Mouse (Mus musculus) midbrain, embryonic 11.5 days (tissue): ENCODE results near the gene Mapk7. TPM values are rescaled to one million over a fixed set of nuclear protein-coding genes. Genes with fewer than 3 reads are reported as not detected.

Experiments used
- ATAC-seq: fragments of 200-750 bp; cut with Nextera tagmentation; 2 replicates; pipeline ENCODE4 v1.8.0; 2017; ENCODE audit warnings: moderate TSS enrichment, moderate library complexity; ENCODE audit not compliant: low FRiP score
- DNase-seq: peaks from one replicate; pipeline ENCODE4 v3.0.0; 2015; ENCODE audit warnings: low spot score; ENCODE audit errors: missing footprints
- H3K27ac ChIP-seq: fragments of 300-500 bp; sonication (generic); 2 replicates; pipeline ENCODE4 v1.5.1; 2014; ENCODE audit warnings: low read depth, low read length
- H3K27me3 ChIP-seq: fragments of 300-500 bp; sonication (generic); 2 replicates; pipeline ENCODE4 v1.6.1; 2014; ENCODE audit warnings: mild to moderate bottlenecking, low read length, moderate library complexity, mixed read lengths; ENCODE audit not compliant: control insufficient read depth, insufficient read depth
- H3K36me3 ChIP-seq: fragments of 300-500 bp; sonication (generic); 2 replicates; pipeline ENCODE4 v1.6.1; 2014; ENCODE audit warnings: mild to moderate bottlenecking, low read length, moderate library complexity, mixed read lengths; ENCODE audit not compliant: control insufficient read depth, insufficient read depth
- H3K4me1 ChIP-seq: fragments of 300-500 bp; sonication (generic); 2 replicates; pipeline ENCODE4 v1.6.1; 2014; ENCODE audit warnings: low read length; ENCODE audit not compliant: control insufficient read depth, insufficient read depth
- H3K4me2 ChIP-seq: fragments of 300-500 bp; sonication (generic); 2 replicates; pipeline ENCODE4 v1.6.1; 2014; ENCODE audit warnings: mild to moderate bottlenecking, moderate library complexity
- H3K4me3 ChIP-seq: fragments of 300-500 bp; sonication (generic); 2 replicates; pipeline ENCODE4 v1.5.1; 2014; ENCODE audit warnings: low read depth, low read length
- H3K9ac ChIP-seq: fragments of 300-500 bp; sonication (generic); 2 replicates; pipeline ENCODE4 v1.6.1; 2014; ENCODE audit warnings: low read length
- H3K9me3 ChIP-seq: fragments of 300-500 bp; sonication (generic); 2 replicates; pipeline ENCODE4 v1.6.1; 2016; ENCODE audit warnings: low read length; ENCODE audit not compliant: control insufficient read depth
- WGBS: fragments of 180-500 bp; shearing (Covaris S2); extraction: QIAGEN DNeasy Blood & Tissue Kit; methylation state at CpG from one replicate; pipeline ENCODE4 v1.1.7; 2014; 5-methylcytosine and 5-hydroxymethylcytosine counted together
- polyA plus RNA-seq: library from polyadenylated mRNA; unstranded; fragments of >200 nt; fragmentation: Nextera tagmentation; extraction: Ambion mirVana; gene quantifications from 2 replicates; pipeline ENCODE4 v1.2.1, GENCODE M21; 2014

Mapk7 gene
- polyA plus RNA-seq, 1 experiment from 2014 or later: 58.3 TPM

DNA sequence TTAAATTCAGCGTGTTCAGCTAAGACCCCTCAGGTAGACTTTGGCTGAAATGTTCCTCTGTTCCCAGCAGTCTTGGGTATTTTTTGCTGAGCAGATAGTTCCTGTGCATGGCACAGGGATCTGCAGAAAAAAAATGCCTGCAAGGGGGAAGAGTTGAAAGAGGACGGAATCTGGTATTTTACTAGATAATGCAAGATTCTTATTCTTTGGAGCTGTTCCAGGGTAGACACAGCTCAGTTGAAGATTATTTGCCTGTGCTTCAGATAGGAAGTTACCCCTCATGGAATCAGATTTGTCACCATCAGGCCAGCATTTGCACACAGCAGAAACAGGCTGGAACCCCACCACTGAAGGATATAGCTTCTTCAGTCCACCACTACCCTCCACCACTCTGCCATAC lies 1.3 kb upstream of the Mapk7 start:
- Histone ChIP-seq H3K4me3 (no peak overlapping the region), H3K9me3 (no peaks in the 10 kb centered on the region), H3K27ac (no peak overlapping the region), H3K4me1 (peaks cover 10% of the 10 kb centered on the region), H3K27me3 (no peaks in the 10 kb centered on the region), H3K36me3 (peaks cover 10% of the 10 kb centered on the region), H3K9ac (no peak overlapping the region), H3K4me2 (no peak overlapping the region)
- WGBS: 91% methylated on average over 2 of the region's 2 CpGs
- DNase-seq: no peak
- ATAC-seq: no peak

DNA sequence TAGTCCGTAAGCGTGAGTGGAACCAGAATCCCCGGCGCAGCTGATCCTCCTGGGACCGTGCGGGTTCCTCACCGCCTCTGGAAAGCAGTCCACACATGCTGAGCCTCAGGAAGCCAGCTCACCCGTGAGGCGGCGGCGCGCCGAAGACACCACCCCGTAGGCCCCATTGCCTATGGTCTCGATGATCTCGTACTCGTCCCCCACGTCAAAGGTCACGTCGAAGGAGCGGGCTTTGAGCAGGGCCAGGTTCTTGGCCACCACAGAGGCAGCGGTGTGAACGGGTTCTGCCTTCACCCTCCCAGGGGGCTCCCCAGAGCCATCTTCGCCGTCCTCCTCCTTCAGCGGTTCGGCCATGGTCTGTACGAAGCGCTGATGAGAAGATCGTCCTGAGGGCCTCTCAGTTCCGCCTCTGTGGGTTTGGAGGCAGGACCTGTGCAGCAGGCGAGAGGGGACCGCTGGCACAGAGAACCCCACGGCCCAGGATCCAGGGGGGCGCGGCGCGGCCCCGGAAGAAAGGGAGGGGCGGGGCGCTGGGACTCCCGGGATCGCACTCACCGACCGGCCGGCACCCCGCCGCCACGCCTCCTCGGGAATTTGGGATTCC lies 579 bp downstream of the Mapk7 start:
- H3K4me1 ChIP-seq: peaks cover 10% of the 10 kb centered on the region
- H3K4me2 ChIP-seq: peak overlapping the region; percentile 87
- DNase-seq (peak; percentile 94), ATAC-seq (peak; percentile 66)
- peak overlapping the region; percentile 88 for H3K4me3 ChIP-seq
- peaks cover 26% of the 10 kb centered on the region for H3K36me3 ChIP-seq
- peak overlapping the region; percentile 88 for H3K9ac ChIP-seq
- peak overlapping the region; percentile 72 for H3K27ac ChIP-seq
- H3K9me3 ChIP-seq: no peaks in the 10 kb centered on the region
- 1% methylated on average over 47 of the region's 50 CpGs for WGBS
- H3K27me3 ChIP-seq: no peaks in the 10 kb centered on the region

DNA sequence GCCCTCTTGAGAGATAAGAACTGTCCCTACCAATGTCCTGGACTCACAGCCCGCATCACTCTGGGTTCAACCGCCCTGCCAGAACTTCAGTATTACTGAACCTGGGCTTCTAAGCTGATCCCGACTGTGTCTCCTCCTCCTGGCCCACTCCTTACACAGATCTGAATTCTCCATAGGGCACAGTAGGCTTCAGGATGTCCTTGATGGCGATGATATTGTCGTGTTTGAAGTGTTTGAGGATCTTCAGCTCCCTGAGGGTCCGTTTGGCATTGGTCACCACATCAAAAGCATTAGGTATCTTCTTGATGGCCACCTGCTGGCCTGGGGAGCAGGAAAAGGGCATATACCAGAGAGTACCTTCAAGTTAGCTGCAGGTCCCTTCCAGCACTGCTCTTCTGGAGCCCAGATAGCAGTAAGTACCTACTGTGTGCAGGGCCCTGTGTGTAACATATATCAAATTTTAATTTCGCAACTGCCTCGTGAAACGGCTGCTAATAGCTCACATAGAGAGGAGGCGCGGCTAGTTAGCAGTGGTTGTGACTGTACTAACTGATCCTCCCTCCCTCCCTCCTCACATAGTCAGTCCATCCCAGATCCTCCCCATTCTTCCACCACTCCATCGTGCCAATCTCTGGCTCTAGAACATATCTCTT lies 1.3 kb downstream of the Mapk7 start:
- H3K9me3 ChIP-seq: no peaks in the 10 kb centered on the region
- DNase-seq: peak; percentile 75
- H3K27ac ChIP-seq: no peak overlapping the region
- peak overlapping the region; percentile 88 for H3K9ac ChIP-seq
- no peak for ATAC-seq
- no peaks in the 10 kb centered on the region for H3K27me3 ChIP-seq
- peaks cover 26% of the 10 kb centered on the region for H3K36me3 ChIP-seq
- peaks cover 10% of the 10 kb centered on the region for H3K4me1 ChIP-seq
- 84% methylated on average over 12 of the region's 12 CpGs for WGBS
- H3K4me2 ChIP-seq: peak overlapping the region; percentile 87
- peak overlapping the region; percentile 88 for H3K4me3 ChIP-seq

DNA sequence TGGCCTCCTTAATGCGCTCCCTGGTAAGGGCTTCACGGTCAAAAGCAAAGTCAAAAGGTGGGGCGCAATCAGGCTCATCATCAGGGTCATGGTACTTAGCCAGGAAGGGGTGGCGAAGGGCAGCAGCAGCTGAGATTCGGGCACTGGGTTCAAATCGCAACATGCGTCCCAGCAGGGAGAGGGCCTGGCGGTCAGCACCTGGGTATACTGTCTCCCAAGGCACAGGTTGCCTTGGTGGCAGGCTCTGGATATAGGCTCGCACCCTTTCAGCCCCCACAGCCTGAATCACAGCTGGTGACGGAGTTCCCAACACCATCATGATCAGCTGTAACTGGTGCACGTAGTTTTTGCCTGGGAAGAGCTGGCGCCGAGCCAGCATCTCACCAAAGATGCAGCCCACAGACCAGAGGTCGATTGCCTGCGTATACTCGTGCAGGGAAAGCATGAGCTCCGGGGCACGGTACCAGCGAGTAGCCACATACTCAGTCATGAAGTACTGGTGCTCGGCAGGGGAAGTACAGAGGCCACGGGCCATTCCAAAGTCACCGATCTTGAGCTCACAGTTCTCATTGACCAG lies 3.2 kb downstream of the Mapk7 start:
- peaks cover 12% of the 10 kb centered on the region for H3K4me1 ChIP-seq
- no peak overlapping the region for H3K4me3 ChIP-seq
- H3K27ac ChIP-seq: no peak overlapping the region
- DNase-seq (peak; percentile 37), ATAC-seq (no peak)
- WGBS: 93% methylated on average over 22 of the region's 22 CpGs
- no peak overlapping the region for H3K4me2 ChIP-seq
- no peak overlapping the region for H3K9ac ChIP-seq
- no peaks in the 10 kb centered on the region for H3K27me3 ChIP-seq
- no peaks in the 10 kb centered on the region for H3K9me3 ChIP-seq
- H3K36me3 ChIP-seq: peaks cover 26% of the 10 kb centered on the region

DNA sequence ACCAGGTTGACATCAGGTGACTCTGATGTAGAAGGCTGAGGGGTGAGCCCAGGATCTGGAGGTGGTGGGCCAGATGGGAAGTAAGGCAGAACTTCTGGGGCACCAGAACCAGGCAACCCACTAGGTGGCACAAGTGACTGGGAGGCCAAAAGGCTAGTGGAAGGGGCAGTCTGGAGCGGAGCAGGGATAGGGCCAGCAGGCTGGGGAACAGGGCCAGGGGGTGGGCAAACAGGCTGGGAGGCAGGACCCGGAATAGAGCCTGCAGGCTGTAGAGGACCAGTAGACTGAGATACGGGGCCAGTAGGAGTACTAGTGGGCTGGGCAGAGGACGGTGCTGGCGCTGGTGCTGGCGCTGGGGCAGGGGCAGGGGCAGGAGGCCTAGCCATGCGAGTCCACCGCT lies 4.3 kb downstream of the Mapk7 start:
- H3K4me2 ChIP-seq: no peak overlapping the region
- no peak for ATAC-seq
- no peaks in the 10 kb centered on the region for H3K27me3 ChIP-seq
- H3K36me3 ChIP-seq: peaks cover 26% of the 10 kb centered on the region
- H3K4me1 ChIP-seq: peaks cover 21% of the 10 kb centered on the region
- H3K27ac ChIP-seq: no peak overlapping the region
- H3K4me3 ChIP-seq: no peak overlapping the region
- no peak for DNase-seq
- 91% methylated on average over 8 of the region's 8 CpGs for WGBS
- H3K9me3 ChIP-seq: no peaks in the 10 kb centered on the region
- no peak overlapping the region for H3K9ac ChIP-seq

DNA sequence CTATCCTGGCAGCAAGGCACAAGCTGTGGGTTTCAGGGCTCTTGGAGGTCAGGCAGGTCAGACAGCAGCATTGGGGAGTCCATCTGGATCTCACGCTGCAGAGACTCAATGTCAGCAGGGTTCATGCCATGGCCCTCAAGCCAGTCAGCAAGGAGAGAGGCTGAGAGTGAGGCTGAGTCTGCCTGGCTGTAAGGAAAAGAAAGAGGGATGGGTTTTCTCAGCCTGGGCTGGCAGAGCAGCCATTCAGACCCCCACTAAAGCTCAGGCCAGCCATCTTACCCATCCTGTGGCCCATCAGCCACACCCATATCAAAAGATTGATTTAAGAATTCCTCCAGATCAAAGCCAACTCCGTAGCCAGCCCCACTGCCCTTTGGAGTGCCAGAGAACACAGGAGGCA lies 5.1 kb downstream of the Mapk7 start:
- no peak overlapping the region for H3K27ac ChIP-seq
- H3K9me3 ChIP-seq: no peaks in the 10 kb centered on the region
- H3K9ac ChIP-seq: no peak overlapping the region
- no peaks in the 10 kb centered on the region for H3K27me3 ChIP-seq
- WGBS: 87% methylated on average over 2 of the region's 2 CpGs
- no peak overlapping the region for H3K4me3 ChIP-seq
- H3K4me1 ChIP-seq: peaks cover 27% of the 10 kb centered on the region
- ATAC-seq (no peak), DNase-seq (peak; percentile 62)
- H3K4me2 ChIP-seq: no peak overlapping the region
- peaks cover 26% of the 10 kb centered on the region for H3K36me3 ChIP-seq

DNA sequence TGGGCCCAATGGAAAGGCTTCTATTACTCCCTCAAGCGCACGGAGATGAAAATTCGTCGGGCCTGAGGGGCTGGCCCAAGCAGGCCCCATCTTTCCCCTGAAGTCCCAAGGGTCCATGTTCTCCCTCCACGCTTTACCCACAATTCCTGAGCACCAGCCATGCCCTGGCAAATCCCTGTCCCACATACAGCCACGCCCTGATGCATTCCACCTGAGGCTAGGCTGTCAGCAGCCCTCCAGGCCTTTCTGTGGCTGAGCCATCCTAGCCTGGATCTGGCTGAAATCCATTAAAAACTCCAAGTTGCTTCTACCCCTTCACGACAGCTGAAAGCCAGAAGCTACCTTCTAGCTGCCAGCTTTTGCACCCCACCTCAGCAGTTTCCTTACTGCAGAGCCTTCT lies 6.3 kb downstream of the Mapk7 start:
- Histone ChIP-seq H3K4me2 (no peak overlapping the region), H3K4me1 (peaks cover 23% of the 10 kb centered on the region), H3K9me3 (no peaks in the 10 kb centered on the region), H3K36me3 (peaks cover 26% of the 10 kb centered on the region), H3K27me3 (no peaks in the 10 kb centered on the region), H3K27ac (no peak overlapping the region), H3K4me3 (no peak overlapping the region), H3K9ac (no peak overlapping the region)
- DNase-seq (peak; percentile 65), ATAC-seq (no peak)
- WGBS: 89% methylated on average over 7 of the region's 7 CpGs

DNA sequence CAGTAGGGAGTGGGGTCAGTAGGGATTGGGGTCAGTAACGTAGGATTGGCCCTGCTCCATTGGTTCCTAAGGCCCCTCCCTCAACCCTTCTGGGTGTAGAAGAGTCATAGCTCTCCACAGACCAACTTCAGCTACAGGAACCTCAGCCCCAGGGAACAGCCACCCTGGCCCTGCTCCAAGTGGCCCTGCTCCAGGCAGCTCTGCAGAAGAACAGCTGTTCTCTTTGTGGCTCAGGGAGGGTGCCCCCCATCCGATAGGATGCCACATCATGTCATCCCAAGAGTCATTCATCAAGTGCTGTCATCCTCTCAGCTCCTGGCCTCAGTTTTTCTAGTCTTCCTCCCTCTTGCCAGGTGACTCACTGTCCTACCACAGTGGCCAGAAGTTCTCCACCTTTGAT lies 6.8 kb downstream of the Mapk7 start:
- 77% methylated on average over 2 of the region's 2 CpGs for WGBS
- DNase-seq (peak; percentile 66), ATAC-seq (no peak)
- Histone ChIP-seq H3K4me1 (peaks cover 18% of the 10 kb centered on the region), H3K4me2 (no peak overlapping the region), H3K9me3 (no peaks in the 10 kb centered on the region), H3K36me3 (peaks cover 26% of the 10 kb centered on the region), H3K9ac (no peak overlapping the region), H3K27me3 (no peaks in the 10 kb centered on the region), H3K4me3 (no peak overlapping the region), H3K27ac (no peak overlapping the region)

DNA sequence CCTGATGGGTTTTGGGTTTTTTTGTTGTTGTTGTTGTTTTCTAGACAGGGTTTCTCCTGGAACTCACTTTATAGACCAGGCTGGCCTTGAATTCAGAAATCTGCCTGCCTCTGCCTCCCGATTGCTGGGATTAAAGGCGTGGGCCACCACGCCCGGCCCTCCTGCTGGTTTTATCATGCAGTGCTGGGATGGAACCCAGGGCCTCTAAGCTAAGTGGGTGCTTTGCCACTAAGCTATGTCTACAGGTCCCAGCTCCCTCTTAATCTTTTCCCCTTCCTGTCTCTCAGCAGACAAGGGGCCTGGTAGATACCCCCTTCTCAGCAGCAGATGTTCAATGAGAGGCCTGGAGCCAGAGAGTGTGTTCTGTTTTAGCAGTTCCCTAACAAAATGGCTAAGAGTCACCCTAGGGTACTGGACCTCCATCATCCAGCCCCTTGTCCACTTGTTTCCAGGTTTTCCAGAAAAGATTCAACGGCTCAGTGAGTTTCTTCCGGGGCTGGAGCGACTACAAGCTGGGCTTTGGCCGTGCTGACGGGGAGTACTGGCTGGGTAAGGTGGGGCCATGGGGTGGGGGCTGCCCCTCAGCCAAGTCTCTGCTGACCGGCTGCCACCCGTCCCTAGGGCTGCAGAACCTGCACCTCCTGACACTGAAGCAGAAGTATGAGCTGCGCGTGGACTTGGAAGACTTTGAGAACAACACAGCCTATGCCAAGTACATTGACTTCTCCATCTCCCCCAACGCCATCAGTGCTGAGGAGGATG lies 7.6 kb downstream of the Mapk7 start:
- 92% methylated on average over 14 of the region's 14 CpGs for WGBS
- peaks cover 18% of the 10 kb centered on the region for H3K4me1 ChIP-seq
- peak; percentile 8 for DNase-seq
- no peak overlapping the region; the same call in 1 of the 2 replicates for H3K4me3 ChIP-seq
- peaks cover 26% of the 10 kb centered on the region for H3K36me3 ChIP-seq
- ATAC-seq: no peak
- H3K27me3 ChIP-seq: no peaks in the 10 kb centered on the region
- H3K9me3 ChIP-seq: no peaks in the 10 kb centered on the region
- H3K9ac ChIP-seq: no peak overlapping the region
- H3K4me2 ChIP-seq: peak overlapping the region; percentile 22; the same call in 1 of the 2 replicates
- H3K27ac ChIP-seq: no peak overlapping the region
